Mouse (Mus musculus) heart, adult 2 months (tissue): ENCODE data around the gene Atg7.
A peak's percentile ranks its signal among the peaks of the same experiment; 100 is the strongest.

ENCODE experiments used
- CTCF ChIP-seq: fragments of 200-600 bp; IDR thresholded peaks from 2 replicates; pipeline ENCODE4 v1.8.1; 2022; ENCODE audit warnings: antibody characterized with exemption, mild to moderate bottlenecking, moderate library complexity
- EP300 ChIP-seq: fragments of 200-500 bp; IDR thresholded peaks from 2 replicates; pipeline ENCODE4 v1.6.1; 2011; ENCODE audit warnings: low read depth, low read length, control low read depth; ENCODE audit not compliant: insufficient read depth
- POLR2A ChIP-seq: fragments of 200-500 bp; IDR thresholded peaks from 2 replicates; pipeline ENCODE4 v1.6.1; 2011; ENCODE audit warnings: mild to moderate bottlenecking, low read depth, low read length, control low read depth; ENCODE audit not compliant: insufficient read depth

GRCm38 (mm10) chr6:114700704-114701103 is 57.8 kb downstream of the Atg7 start:
- TF ChIP-seq CTCF = peak; percentile 61
- TF ChIP-seq EP300 = no peak
- TF ChIP-seq POLR2A = no peak
